Mouse (Mus musculus): Measurements from ENCODE around the gene Lars2. TPM values are rescaled to one million over a fixed set of nuclear protein-coding genes. Genes with fewer than 3 reads are reported as not detected.

The Lars2 gene
- polyA plus RNA-seq, 1 experiment = 283 TPM

GRCm38 (mm10) chr9:123468406-123469085, 101.8 kb downstream of the Lars2 start:
- WGBS = 53% methylated on average over 5 of the region's 5 CpGs
- DNase-seq (ENCODE audit: low read depth, low spot score) = no peak

- no peak for DNase-seq (ENCODE audit: low read depth, low spot score)
These were observed 102.4 kb downstream of the Lars2 start for GRCm38 (mm10) chr9:123469087-123469486.

GRCm38 (mm10) chr9:123473377-123473776, 106.7 kb downstream of the Lars2 start:
- DNase-seq (ENCODE audit: low read depth, low spot score) = no peak

GRCm38 (mm10) chr9:123475569-123475968, 108.8 kb downstream of the Lars2 start:
- DNase-seq (ENCODE audit: low read depth, low spot score) = no peak
- 90% methylated on average over 1 of the region's 1 CpGs for whole genome bisulfite sequencing

- under 1% methylated on average over 25 of the region's 29 CpGs for WGBS
- peak; percentile 22 for DNase-seq (ENCODE audit: low read depth, low spot score)
These were observed 111.4 kb downstream of the Lars2 start for GRCm38 (mm10) chr9:123478031-123478585.

- under 1% methylated on average over 45 of the region's 57 CpGs for WGBS
- DNase-seq (ENCODE audit: low read depth, low spot score) = peak; percentile 19
These were observed 112.0 kb downstream of the Lars2 start, which contains the start of gene Limd1 for GRCm38 (mm10) chr9:123478586-123479195. Limd1 (plus strand) TSS chr9:123478706.

- 4% methylated on average over 17 of the region's 17 CpGs for WGBS
These were observed 112.5 kb downstream of the Lars2 start for GRCm38 (mm10) chr9:123479196-123479669.

GRCm38 (mm10) chr9:123479876-123480252, 113.1 kb downstream of the Lars2 start:
- DNase-seq (ENCODE audit: low read depth, low spot score) = no peak
- WGBS = 75% methylated on average over 8 of the region's 8 CpGs

More at GRCm38 (mm10) chr9:123479196-123479669, 112.5 kb downstream of the Lars2 start:
- no peak for DNase-seq (ENCODE audit: low read depth, low spot score)

- no peak for DNase-seq (ENCODE audit: low read depth, low spot score)
- 58% methylated on average over 18 of the region's 18 CpGs for WGBS
These were observed 113.7 kb downstream of the Lars2 start for GRCm38 (mm10) chr9:123480253-123480921.

- 18% methylated on average over 7 of the region's 7 CpGs for WGBS
- DNase-seq (ENCODE audit: low read depth, low spot score) = no peak
These were observed 114.4 kb downstream of the Lars2 start for GRCm38 (mm10) chr9:123481136-123481535.

- no peak for DNase-seq (ENCODE audit: low read depth, low spot score)
These were observed 116.9 kb downstream of the Lars2 start for GRCm38 (mm10) chr9:123483598-123483997.

GRCm38 (mm10) chr9:123484830-123485229, 118.1 kb downstream of the Lars2 start:
- 93% methylated on average over 3 of the region's 3 CpGs for WGBS

More at GRCm38 (mm10) chr9:123483598-123483997, 116.9 kb downstream of the Lars2 start:
- 54% methylated on average over 1 of the region's 1 CpGs for WGBS

GRCm38 (mm10) chr9:123485561-123485960, 118.8 kb downstream of the Lars2 start:
- 76% methylated on average over 4 of the region's 4 CpGs for WGBS
- DNase-seq (ENCODE audit: low read depth, low spot score) = no peak

More at GRCm38 (mm10) chr9:123484830-123485229, 118.1 kb downstream of the Lars2 start:
- DNase-seq (ENCODE audit: low read depth, low spot score) = no peak

- WGBS = 66% methylated on average over 3 of the region's 3 CpGs
- no peak for DNase-seq (ENCODE audit: low read depth, low spot score)
These were observed 119.9 kb downstream of the Lars2 start for GRCm38 (mm10) chr9:123486635-123487034.

GRCm38 (mm10) chr9:123489073-123489472, 122.3 kb downstream of the Lars2 start:
- WGBS = 59% methylated on average over 2 of the region's 2 CpGs
- no peak for DNase-seq (ENCODE audit: low read depth, low spot score)

- no peak for DNase-seq (ENCODE audit: low read depth, low spot score)
- 60% methylated on average over 9 of the region's 9 CpGs for WGBS
These were observed 123.1 kb downstream of the Lars2 start for GRCm38 (mm10) chr9:123489727-123490343.

- 44% methylated on average over 5 of the region's 5 CpGs for WGBS
- DNase-seq (ENCODE audit: low read depth, low spot score) = no peak
These were observed 124.2 kb downstream of the Lars2 start for GRCm38 (mm10) chr9:123490930-123491329.

- DNase-seq (ENCODE audit: low read depth, low spot score) = no peak
- WGBS = 50% methylated on average over 9 of the region's 9 CpGs
These were observed 125.3 kb downstream of the Lars2 start for GRCm38 (mm10) chr9:123491917-123492585.

GRCm38 (mm10) chr9:123496665-123497064, 129.9 kb downstream of the Lars2 start:
- peak; percentile 32 for DNase-seq (ENCODE audit: low read depth, low spot score)
- 22% methylated on average over 13 of the region's 13 CpGs for WGBS
